Mouse (Mus musculus): ENCODE measurements around the gene Galnt6. TPM values are rescaled to one million over a fixed set of nuclear protein-coding genes. Genes with fewer than 3 reads are reported as not detected.

Galnt6 gene
- polyA plus RNA-seq, 2 experiments: 0.47 to 0.84 TPM

- no peak for TF ChIP-seq EP300 (IDR thresholded peaks at IDR 0.05; ENCODE audit: low read depth)
- no peak for TF ChIP-seq CTCF (IDR thresholded peaks at IDR 0.05; ENCODE audit: low read depth)
- Histone ChIP-seq H3K36me3 (replicated peaks; ENCODE audit: control insufficient read depth, insufficient read depth, low read depth) (no peaks in the 10 kb centered on the region), H3K27me3 (ENCODE audit: control insufficient read depth, insufficient read depth, low read length) (no peaks in the 10 kb centered on the region), H3K4me3 (ENCODE audit: insufficient read depth in 1 of 2, low read depth in 2 of 2, low read length in 2 of 2) (no peak overlapping the region), H3K9me3 (ENCODE audit: control insufficient read depth, low read length) (no peaks in the 10 kb centered on the region), H3K27ac (no peak overlapping the region), H3K9ac (replicated peaks) (no peak overlapping the region), H3K4me2 (ENCODE audit: low read depth) (no peak overlapping the region), H3K4me1 (replicated peaks; ENCODE audit: control insufficient read depth in 2 of 2, insufficient read depth in 2 of 2, low read length in 1 of 2) (no peaks in the 10 kb centered on the region)
- ATAC-seq (ENCODE audit: insufficient read depth) (no peak), DNase-seq (ENCODE audit: low read depth in 3 of 3, low spot score in 3 of 3) (no peak)
- 85% methylated on average over 10 of the region's 10 CpGs for WGBS (ENCODE audit: insufficient replicate concordance)
These were observed 79.1 kb downstream of the Galnt6 start for GRCm38 (mm10) chr15:100650111-100650510.

GRCm38 (mm10) chr15:100646161-100646560 lies 83.0 kb downstream of the Galnt6 start:
- ATAC-seq (ENCODE audit: insufficient read depth) (no peak), DNase-seq (ENCODE audit: low read depth in 3 of 3, low spot score in 3 of 3) (no peak)
- TF ChIP-seq EP300 (IDR thresholded peaks at IDR 0.05; ENCODE audit: low read depth): no peak
- no peak for TF ChIP-seq CTCF (IDR thresholded peaks at IDR 0.05; ENCODE audit: low read depth)
- H3K36me3 ChIP-seq (replicated peaks; ENCODE audit: control insufficient read depth, insufficient read depth, low read depth): no peaks in the 10 kb centered on the region
- H3K27me3 ChIP-seq (ENCODE audit: control insufficient read depth, insufficient read depth, low read length): no peaks in the 10 kb centered on the region
- H3K4me1 ChIP-seq (replicated peaks; ENCODE audit: control insufficient read depth in 2 of 2, insufficient read depth in 2 of 2, low read length in 1 of 2): no peaks in the 10 kb centered on the region
- WGBS (ENCODE audit: insufficient replicate concordance): 73% methylated on average over 6 of the region's 6 CpGs
- no peaks in the 10 kb centered on the region for H3K9me3 ChIP-seq (ENCODE audit: control insufficient read depth, low read length)
- H3K4me3 ChIP-seq (ENCODE audit: insufficient read depth in 1 of 2, low read depth in 2 of 2, low read length in 2 of 2): no peak overlapping the region
- H3K9ac ChIP-seq (replicated peaks): no peak overlapping the region
- no peak overlapping the region for H3K27ac ChIP-seq
- no peak overlapping the region for H3K4me2 ChIP-seq (ENCODE audit: low read depth)

GRCm38 (mm10) chr15:100642451-100642850 lies 86.7 kb downstream of the Galnt6 start:
- H3K9ac ChIP-seq (replicated peaks): no peak overlapping the region
- DNase-seq (ENCODE audit: low read depth in 3 of 3, low spot score in 3 of 3) (no peak), ATAC-seq (ENCODE audit: insufficient read depth) (no peak)
- no peaks in the 10 kb centered on the region for H3K36me3 ChIP-seq (replicated peaks; ENCODE audit: control insufficient read depth, insufficient read depth, low read depth)
- no peaks in the 10 kb centered on the region for H3K4me1 ChIP-seq (replicated peaks; ENCODE audit: control insufficient read depth in 2 of 2, insufficient read depth in 2 of 2, low read length in 1 of 2)
- H3K4me3 ChIP-seq (ENCODE audit: insufficient read depth in 1 of 2, low read depth in 2 of 2, low read length in 2 of 2): no peak overlapping the region
- H3K27me3 ChIP-seq (ENCODE audit: control insufficient read depth, insufficient read depth, low read length): peaks cover 10% of the 10 kb centered on the region
- no peak for TF ChIP-seq EP300 (IDR thresholded peaks at IDR 0.05; ENCODE audit: low read depth)
- TF ChIP-seq CTCF (IDR thresholded peaks at IDR 0.05; ENCODE audit: low read depth): no peak
- H3K9me3 ChIP-seq (ENCODE audit: control insufficient read depth, low read length): no peaks in the 10 kb centered on the region
- 74% methylated on average over 7 of the region's 7 CpGs for WGBS (ENCODE audit: insufficient replicate concordance)
- no peak overlapping the region for H3K4me2 ChIP-seq (ENCODE audit: low read depth)
- no peak overlapping the region for H3K27ac ChIP-seq

Small RNAs within 50 kb of the gene (microRNA-seq; reads per million reads assigned to microRNA genes)
- gene Mir6961: not detected

Other genes starting within 250 kb of the Galnt6 start
- 0.42 and 0.59 TPM in 2 replicates for gene Csrnp2, start 233.9 kb downstream of the Galnt6 start, polyA plus RNA-seq (2012; rRNA removed)
- gene Csrnp2, start 233.9 kb downstream of the Galnt6 start, polyA plus RNA-seq (2014; fragmentation: Nextera tagmentation; extraction: Ambion mirVana): 0.58 and 0.78 TPM in 2 replicates
- gene Tfcp2, start 177.4 kb downstream of the Galnt6 start, polyA plus RNA-seq (2012; rRNA removed): 2.1 and 2.6 TPM in 2 replicates
- gene Tfcp2, start 177.4 kb downstream of the Galnt6 start, polyA plus RNA-seq (2014; fragmentation: Nextera tagmentation; extraction: Ambion mirVana): 2.5 and 2.6 TPM in 2 replicates
- 0.46 and 0.77 TPM in 2 replicates for gene Pou6f1, start 129.4 kb downstream of the Galnt6 start, polyA plus RNA-seq (2012; rRNA removed)
- gene Pou6f1, start 129.4 kb downstream of the Galnt6 start, polyA plus RNA-seq (2014; fragmentation: Nextera tagmentation; extraction: Ambion mirVana): 0.19 and 0.39 TPM in 2 replicates
- 104 and 107 TPM in 2 replicates for gene Dazap2, start 114.0 kb downstream of the Galnt6 start, polyA plus RNA-seq (2012; rRNA removed)
- gene Dazap2, start 114.0 kb downstream of the Galnt6 start, polyA plus RNA-seq (2014; fragmentation: Nextera tagmentation; extraction: Ambion mirVana): 178 and 182 TPM in 2 replicates
- 7.3 TPM in 2 replicates for gene Smagp, start 92.4 kb downstream of the Galnt6 start, polyA plus RNA-seq (2012; rRNA removed)
- gene Smagp, start 92.4 kb downstream of the Galnt6 start, polyA plus RNA-seq (2014; fragmentation: Nextera tagmentation; extraction: Ambion mirVana): 6.8 and 7.0 TPM in 2 replicates
- gene Bin2, start 59.8 kb downstream of the Galnt6 start, polyA plus RNA-seq (2012; rRNA removed): 16.5 and 17.5 TPM in 2 replicates
- gene Bin2, start 59.8 kb downstream of the Galnt6 start, polyA plus RNA-seq (2014; fragmentation: Nextera tagmentation; extraction: Ambion mirVana): 12.7 and 15.2 TPM in 2 replicates
- 8.1 and 9.5 TPM in 2 replicates for gene Cela1, start 41.5 kb downstream of the Galnt6 start, polyA plus RNA-seq (2012; rRNA removed)
- 11.5 and 13.8 TPM in 2 replicates for gene Cela1, start 41.5 kb downstream of the Galnt6 start, polyA plus RNA-seq (2014; fragmentation: Nextera tagmentation; extraction: Ambion mirVana)
- 0.15 and 0.16 TPM in 2 replicates for gene Slc4a8, start 32.4 kb upstream of the Galnt6 start, polyA plus RNA-seq (2012; rRNA removed)
- 0.30 and 0.55 TPM in 2 replicates for gene Slc4a8, start 32.4 kb upstream of the Galnt6 start, polyA plus RNA-seq (2014; fragmentation: Nextera tagmentation; extraction: Ambion mirVana)
- gene Scn8a, start 140.5 kb upstream of the Galnt6 start, polyA plus RNA-seq (2012; rRNA removed): 0.13 and 0.21 TPM in 2 replicates
- gene Scn8a, start 140.5 kb upstream of the Galnt6 start, polyA plus RNA-seq (2014; fragmentation: Nextera tagmentation; extraction: Ambion mirVana): 0.41 TPM in 1 of 2 replicates, not detected in the other